Mouse (Mus musculus) CH12.LX (cell line): ENCODE measurements around the gene Hsdl1. TPM values are rescaled to one million over a fixed set of nuclear protein-coding genes. Genes with fewer than 3 reads are reported as not detected.

Source experiments
- DNase-seq: peaks from one replicate; pipeline ENCODE4 v3.0.0-alpha.2; 2013; ENCODE audit errors: extremely low read depth
- H3K27ac ChIP-seq: 2 replicates; pipeline ENCODE4 v1.5.1; 2012; ENCODE audit warnings: low read depth, mild to moderate bottlenecking, control low read depth, moderate library complexity; ENCODE audit not compliant: insufficient read depth
- H3K27me3 ChIP-seq: replicated peaks from 2 replicates; pipeline ENCODE3; 2012; ENCODE audit warnings: inconsistent platforms
- H3K36me3 ChIP-seq, 2 experiments: replicated peaks in 1 of 2; 2 replicates each; pipeline versions ENCODE3 to v1.6.1; 2012; ENCODE audit warnings: inconsistent platforms in 1 of 2, low read length in 1 of 2, mild to moderate bottlenecking in 1 of 2, mixed read lengths in 1 of 2, moderate library complexity in 1 of 2; ENCODE audit not compliant: control insufficient read depth in 1 of 2, insufficient read depth in 1 of 2
- H3K4me1 ChIP-seq, 2 experiments: 2 replicates each; pipeline ENCODE4 v1.6.1; 2012; ENCODE audit warnings: inconsistent platforms in 1 of 2, moderate library complexity in 1 of 2; ENCODE audit not compliant: insufficient read depth in 2 of 2, control insufficient read depth in 1 of 2
- H3K4me2 ChIP-seq: 2 replicates; pipeline ENCODE4 v1.6.1; 2012; ENCODE audit warnings: low read depth, mild to moderate bottlenecking, control low read depth; ENCODE audit not compliant: poor library complexity, insufficient read depth, severe bottlenecking
- H3K4me3 ChIP-seq, 3 experiments: fragments of 150-350 bp in 1 of 3; sonication (generic) in 1 of 3; replicated peaks in 1 of 3; 2 replicates each; pipeline versions ENCODE3 to v1.5.1; 2011 to 2012; ENCODE audit warnings: low read depth in 2 of 3, low read length in 2 of 3, mild to moderate bottlenecking in 2 of 3, moderate library complexity in 2 of 3, control low read depth in 1 of 3, improper control_type of control experiment in 1 of 3, inconsistent platforms in 1 of 3, mixed read lengths in 1 of 3; ENCODE audit not compliant: poor library complexity in 1 of 3
- H3K79me2 ChIP-seq: replicated peaks from 2 replicates; pipeline ENCODE4 v1.6.1; 2012; ENCODE audit warnings: mild to moderate bottlenecking, moderate library complexity; ENCODE audit not compliant: control insufficient read depth, poor library complexity, insufficient read depth, severe bottlenecking; ENCODE audit errors: extremely low read depth
- H3K9ac ChIP-seq: 2 replicates; pipeline ENCODE4 v1.6.1; 2012; ENCODE audit warnings: low read depth, mild to moderate bottlenecking, control low read depth, moderate library complexity; ENCODE audit not compliant: insufficient read depth
- H3K9me3 ChIP-seq: replicated peaks from 2 replicates; pipeline ENCODE3; 2012; ENCODE audit warnings: low read length, inconsistent platforms, mixed read lengths
- BHLHE40 ChIP-seq: IDR thresholded peaks from 2 replicates; pipeline ENCODE4 v1.6.1; 2011; ENCODE audit warnings: mild to moderate bottlenecking, low read depth, low read length, improper control_type of control experiment
- CHD1 ChIP-seq: IDR thresholded peaks from 2 replicates; pipeline ENCODE4 v1.6.1; 2012; ENCODE audit warnings: low read depth, low read length, improper control_type of control experiment, inconsistent platforms
- E2F4 ChIP-seq: IDR thresholded peaks from 2 replicates; pipeline ENCODE4 v1.6.1; 2011; ENCODE audit warnings: low read depth, low read length, improper control_type of control experiment; ENCODE audit not compliant: insufficient replicate concordance
- EP300 ChIP-seq: IDR thresholded peaks from 2 replicates; pipeline ENCODE4 v1.6.1; 2011; ENCODE audit warnings: low read length, improper control_type of control experiment
- ETS1 ChIP-seq: conservative IDR thresholded peaks from 2 replicates; pipeline ENCODE4 v1.6.1; 2012; ENCODE audit warnings: low read depth, mild to moderate bottlenecking, inconsistent platforms, low read length, improper control_type of control experiment, moderate library complexity
- JUN ChIP-seq: IDR thresholded peaks from 2 replicates; pipeline ENCODE4 v1.6.1; 2011; ENCODE audit warnings: low read depth, mild to moderate bottlenecking, low read length, improper control_type of control experiment, moderate library complexity; ENCODE audit not compliant: insufficient read depth
- JUND ChIP-seq: conservative IDR thresholded peaks from 2 replicates; pipeline ENCODE4 v1.6.1; 2011; ENCODE audit warnings: low read depth, low read length, improper control_type of control experiment
- KAT2A ChIP-seq: IDR thresholded peaks from 2 replicates; pipeline ENCODE4 v1.6.1; 2012; ENCODE audit warnings: low read length, improper control_type of control experiment, inconsistent platforms; ENCODE audit not compliant: insufficient replicate concordance
- MAFK ChIP-seq: IDR thresholded peaks from 2 replicates; pipeline ENCODE4 v1.6.1; 2011; ENCODE audit warnings: low read length, improper control_type of control experiment; ENCODE audit not compliant: insufficient replicate concordance
- MYC ChIP-seq: IDR thresholded peaks from 2 replicates; pipeline ENCODE4 v1.6.1; 2011; ENCODE audit warnings: low read depth, mild to moderate bottlenecking, improper control_type of control experiment, low read length
- NELFE ChIP-seq: IDR thresholded peaks from 2 replicates; pipeline ENCODE4 v1.6.1; 2011; ENCODE audit warnings: low read depth, low read length, improper control_type of control experiment
- PAX5 ChIP-seq: IDR thresholded peaks from 2 replicates; pipeline ENCODE4 v1.6.1; 2012; ENCODE audit warnings: low read length, inconsistent platforms, mixed read lengths
- POLR2A ChIP-seq: IDR thresholded peaks from 2 replicates; pipeline ENCODE4 v1.6.1; 2011; ENCODE audit warnings: low read depth, mild to moderate bottlenecking, improper control_type of control experiment, low read length
- POLR2AphosphoS2 ChIP-seq: IDR thresholded peaks from 2 replicates; pipeline ENCODE4 v1.6.1; 2011; ENCODE audit warnings: low read depth, low read length, improper control_type of control experiment
- RAD21 ChIP-seq: IDR thresholded peaks from 2 replicates; pipeline ENCODE4 v1.6.1; 2011; ENCODE audit warnings: low read depth, mild to moderate bottlenecking, low read length, improper control_type of control experiment, moderate library complexity
- RCOR1 ChIP-seq: conservative IDR thresholded peaks from 2 replicates; pipeline ENCODE4 v1.6.1; 2012; ENCODE audit warnings: low read depth, mild to moderate bottlenecking, inconsistent platforms, low read length, improper control_type of control experiment
- TCF12 ChIP-seq: IDR thresholded peaks from 2 replicates; pipeline ENCODE4 v1.6.1; 2014; ENCODE audit warnings: low read depth, mild to moderate bottlenecking, inconsistent platforms, low read length, improper control_type of control experiment
- ZC3H11A ChIP-seq: IDR thresholded peaks from 2 replicates; pipeline ENCODE4 v1.6.1; 2012; ENCODE audit warnings: low read depth, mild to moderate bottlenecking, inconsistent platforms, low read length, improper control_type of control experiment
- ZMIZ1 ChIP-seq: IDR thresholded peaks from 2 replicates; pipeline ENCODE4 v1.6.1; 2012; ENCODE audit warnings: low read depth, mild to moderate bottlenecking, inconsistent platforms, low read length, improper control_type of control experiment
- dilution Hi-C: fragments of 300-500 bp; cut with MboI; formaldehyde crosslinking; loops from 2 replicates; pipeline ENCODE4 v1.14.3; 2020; ENCODE audit warnings: low sequenced_read_pairs; ENCODE audit not compliant: extremely low pct_unique_long_range_greater_than_20kb, extremely low pct_ligation_motif_present
- in situ Hi-C: fragments of 300-500 bp; cut with MboI; formaldehyde crosslinking; loops from 3 replicates; pipeline ENCODE4 v1.14.3; 2019; ENCODE audit warnings: low sequenced_read_pairs, low pct_ligation_motif_present, low pct_unique_long_range_greater_than_20kb, mixed read lengths
- polyA plus RNA-seq: library from polyadenylated mRNA; unstranded; fragments of >175 nt; gene quantifications from 2 replicates; pipeline ENCODE4 v1.2.1, GENCODE M21; 2012; ENCODE audit warnings: low read depth; ENCODE audit not compliant: insufficient read length
- total RNA-seq, 2 experiments: library from RNA; depleted of rRNA; stranded (reverse); fragments of 300-350 nt in 1 of 2; fragments of >200 nt in 1 of 2; gene quantifications; 2 replicates each; pipeline ENCODE4 v1.2.3; 2012 to 2014

Gene Hsdl1
- total and polyA plus RNA-seq, 3 experiments, result 5.7 to 13.6 (median 8.2) TPM

DNA sequence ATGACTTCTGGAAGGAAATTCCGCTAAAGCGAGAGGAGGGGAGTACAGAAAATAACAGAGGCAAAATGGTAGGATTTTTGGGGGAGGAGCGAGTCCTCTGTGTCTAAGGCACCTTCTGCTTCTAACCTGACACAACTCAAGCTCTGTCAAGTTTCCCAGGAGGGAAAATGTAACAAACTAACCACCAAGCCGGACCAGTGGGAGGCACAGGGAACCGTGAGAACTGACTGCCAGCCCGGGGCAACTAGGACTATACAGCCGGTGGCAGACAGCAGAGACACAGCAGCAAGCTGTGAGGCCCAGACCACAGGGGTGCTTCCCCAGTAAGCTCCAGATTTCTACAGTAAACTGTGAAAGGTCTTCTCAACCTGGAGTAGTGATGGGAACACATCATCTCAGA, 6.0 kb downstream of the Hsdl1 start:
- Histone ChIP-seq H3K27me3 (peaks cover 7% of the 10 kb centered on the region), H3K9me3 (no peaks in the 10 kb centered on the region), H3K79me2 (no peaks in the 10 kb centered on the region), H3K9ac (no peak overlapping the region), H3K36me3 (peaks cover 17 to 34% of the 10 kb centered on the region in 2 experiments), H3K27ac (no peak overlapping the region), H3K4me1 (peaks cover 3 to 19% of the 10 kb centered on the region in 2 experiments; a peak in 3 of 4 replicates), H3K4me2 (no peak overlapping the region), H3K4me3 (no peak overlapping the region)
- in situ Hi-C loops (no loop called here), dilution Hi-C loops (no loop called here)
- no peak for DNase-seq
- no peak for TF ChIP-seq MYC

DNA sequence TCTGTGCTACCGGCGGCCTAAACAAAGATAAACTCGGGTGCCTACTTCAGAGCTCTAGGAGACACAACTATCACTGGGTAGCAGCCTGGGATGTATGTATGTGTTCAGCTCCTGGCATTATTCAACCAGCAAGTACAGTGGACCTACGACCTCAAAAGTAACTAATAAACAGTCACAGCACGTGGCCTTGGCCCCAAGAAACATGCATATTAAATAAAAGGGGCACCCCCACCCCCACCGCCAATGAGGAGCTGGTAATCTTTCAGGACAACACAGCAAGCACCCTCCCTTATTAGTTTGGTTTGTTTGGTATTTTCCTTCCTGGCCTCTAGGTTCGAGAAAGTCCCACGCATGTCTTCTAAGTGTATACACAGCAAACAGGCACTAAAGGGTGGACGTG, 6.7 kb downstream of the Hsdl1 start:
- in situ Hi-C loops (no loop called here), dilution Hi-C loops (no loop called here)
- no peak overlapping the region for H3K27ac ChIP-seq
- peaks cover 20 to 41% of the 10 kb centered on the region in 2 experiments for H3K36me3 ChIP-seq
- H3K4me2 ChIP-seq, result no peak overlapping the region
- H3K79me2 ChIP-seq, result no peaks in the 10 kb centered on the region
- H3K27me3 ChIP-seq, result peaks cover 1% of the 10 kb centered on the region
- no peak overlapping the region for H3K4me3 ChIP-seq
- no peak for TF ChIP-seq ZMIZ1
- no peak for TF ChIP-seq PAX5
- TF ChIP-seq ZC3H11A, result no peak
- TF ChIP-seq POLR2A, result no peak
- TF ChIP-seq CHD1, result no peak
- TF ChIP-seq JUN, result no peak
- no peak for TF ChIP-seq MAFK
- TF ChIP-seq JUND, result no peak
- no peak for TF ChIP-seq BHLHE40
- no peak for TF ChIP-seq KAT2A
- TF ChIP-seq NELFE, result no peak
- no peak for TF ChIP-seq RAD21
- no peak for TF ChIP-seq RCOR1
- TF ChIP-seq POLR2AphosphoS2, result no peak
- TF ChIP-seq MYC, result no peak
- no peak for TF ChIP-seq E2F4
- no peak for TF ChIP-seq ETS1
- TF ChIP-seq EP300, result no peak
- no peak for TF ChIP-seq TCF12
- TF ChIP-seq, all 38 proteins: peak for 0
- Histone ChIP-seq H3K9ac (no peak overlapping the region), H3K9me3 (no peaks in the 10 kb centered on the region), H3K4me1 (peaks cover 3 to 20% of the 10 kb centered on the region in 2 experiments; a peak in 3 of 4 replicates)
- DNase-seq, result no peak
